Mouse (Mus musculus) megakaryocyte, embryonic 14.5 days (primary cell): ENCODE measurements around the gene Wnt7a. TPM values are rescaled to one million over a fixed set of nuclear protein-coding genes. Genes with fewer than 3 reads are reported as not detected.

ENCODE experiments used
- H3K27me3 ChIP-seq: replicated peaks from 2 replicates; pipeline ENCODE3; 2012; ENCODE audit warnings: inconsistent platforms
- H3K36me3 ChIP-seq: replicated peaks from 2 replicates; pipeline ENCODE3; 2012; ENCODE audit warnings: low read length, inconsistent platforms, mixed read lengths
- H3K4me1 ChIP-seq: 2 replicates; pipeline ENCODE4 v1.6.1; 2012; ENCODE audit warnings: inconsistent platforms
- H3K4me3 ChIP-seq: replicated peaks from 2 replicates; pipeline ENCODE3; 2012; ENCODE audit warnings: moderate library complexity, mild to moderate bottlenecking, inconsistent platforms
- H3K9me3 ChIP-seq: 2 replicates; pipeline ENCODE4 v1.6.1; 2012; ENCODE audit warnings: inconsistent platforms
- FLI1 ChIP-seq: IDR thresholded peaks from 2 replicates; pipeline ENCODE4 v1.6.1; 2012; ENCODE audit warnings: low read length, inconsistent platforms, mixed read lengths
- GATA1 ChIP-seq: IDR thresholded peaks from 3 replicates; pipeline ENCODE4 v1.6.1; 2012; ENCODE audit warnings: mixed read lengths, low read length, inconsistent platforms, borderline replicate concordance
- polyA plus RNA-seq: library from polyadenylated mRNA; stranded (reverse); fragments of >175 nt; gene quantifications from 2 replicates; pipeline ENCODE4 v1.2.3, GENCODE M21; 2012; ENCODE audit warnings: low replicate concordance; ENCODE audit not compliant: insufficient read depth

Gene Wnt7a
- polyA plus RNA-seq, 1 experiment = not detected

GRCm38 (mm10) chr6:91347721-91348120 is 63.4 kb downstream of the Wnt7a start:
- H3K36me3 ChIP-seq = no peaks in the 10 kb centered on the region
- H3K4me1 ChIP-seq = no peaks in the 10 kb centered on the region
- no peak overlapping the region for H3K4me3 ChIP-seq
- TF ChIP-seq GATA1 = no peak
- no peak for TF ChIP-seq FLI1
- H3K9me3 ChIP-seq = no peaks in the 10 kb centered on the region
- H3K27me3 ChIP-seq = peaks cover 83% of the 10 kb centered on the region

GRCm38 (mm10) chr6:91346906-91347156 is 64.3 kb downstream of the Wnt7a start:
- Histone ChIP-seq H3K4me3 (no peak overlapping the region), H3K4me1 (no peaks in the 10 kb centered on the region), H3K36me3 (no peaks in the 10 kb centered on the region), H3K27me3 (peaks cover 85% of the 10 kb centered on the region), H3K9me3 (no peaks in the 10 kb centered on the region)
- no peak for TF ChIP-seq FLI1
- TF ChIP-seq GATA1 = no peak

GRCm38 (mm10) chr6:91346071-91346905 is 64.9 kb downstream of the Wnt7a start:
- H3K36me3 ChIP-seq = no peaks in the 10 kb centered on the region
- H3K27me3 ChIP-seq = peaks cover 84% of the 10 kb centered on the region
- H3K4me1 ChIP-seq = no peaks in the 10 kb centered on the region
- no peak for TF ChIP-seq FLI1
- no peak for TF ChIP-seq GATA1
- 0 out of 2 replicates have a peak, but pooled peaks cover 2% of the 10 kb centered on the region for H3K9me3 ChIP-seq
- H3K4me3 ChIP-seq = no peak overlapping the region

GRCm38 (mm10) chr6:91345091-91345490 is 66.1 kb downstream of the Wnt7a start:
- Histone ChIP-seq H3K4me1 (no peaks in the 10 kb centered on the region), H3K27me3 (peaks cover 92% of the 10 kb centered on the region), H3K36me3 (no peaks in the 10 kb centered on the region), H3K4me3 (no peak overlapping the region), H3K9me3 (0 out of 2 replicates have a peak, but pooled peaks cover 2% of the 10 kb centered on the region)
- no peak for TF ChIP-seq FLI1
- TF ChIP-seq GATA1 = no peak

- TF ChIP-seq GATA1 = no peak
- TF ChIP-seq FLI1 = no peak
- H3K27me3 ChIP-seq = peaks cover 82% of the 10 kb centered on the region
- no peaks in the 10 kb centered on the region for H3K4me1 ChIP-seq
- 0 out of 2 replicates have a peak, but pooled peaks cover 2% of the 10 kb centered on the region for H3K9me3 ChIP-seq
- H3K36me3 ChIP-seq = no peaks in the 10 kb centered on the region
- no peak overlapping the region for H3K4me3 ChIP-seq
Measured at GRCm38 (mm10) chr6:91339612-91340246, 71.4 kb downstream of the Wnt7a start.

- Histone ChIP-seq H3K4me1 (no peaks in the 10 kb centered on the region), H3K9me3 (no peaks in the 10 kb centered on the region), H3K36me3 (no peaks in the 10 kb centered on the region), H3K4me3 (no peak overlapping the region), H3K27me3 (peaks cover 78% of the 10 kb centered on the region)
- TF ChIP-seq FLI1 = no peak
- TF ChIP-seq GATA1 = no peak
Measured at GRCm38 (mm10) chr6:91335470-91335869, 75.7 kb downstream of the Wnt7a start.

GRCm38 (mm10) chr6:91331886-91332285 is 79.3 kb downstream of the Wnt7a start:
- TF ChIP-seq FLI1 (no peak), GATA1 (no peak)
- Histone ChIP-seq H3K27me3 (peaks cover 75% of the 10 kb centered on the region), H3K4me3 (no peak overlapping the region), H3K36me3 (no peaks in the 10 kb centered on the region), H3K9me3 (no peaks in the 10 kb centered on the region), H3K4me1 (no peaks in the 10 kb centered on the region)

- H3K4me1 ChIP-seq = no peaks in the 10 kb centered on the region
- peaks cover 67% of the 10 kb centered on the region for H3K27me3 ChIP-seq
- no peak for TF ChIP-seq FLI1
- TF ChIP-seq GATA1 = no peak
- H3K9me3 ChIP-seq = no peaks in the 10 kb centered on the region
- no peaks in the 10 kb centered on the region for H3K36me3 ChIP-seq
- no peak overlapping the region for H3K4me3 ChIP-seq
Measured at GRCm38 (mm10) chr6:91325556-91325955, 85.6 kb downstream of the Wnt7a start.

GRCm38 (mm10) chr6:91324752-91325151 is 86.4 kb downstream of the Wnt7a start:
- TF ChIP-seq GATA1 = no peak
- TF ChIP-seq FLI1 = no peak
- no peaks in the 10 kb centered on the region for H3K4me1 ChIP-seq

GRCm38 (mm10) chr6:91322001-91322772 is 89.0 kb downstream of the Wnt7a start:
- H3K4me3 ChIP-seq = peak overlapping the region; percentile 0
- H3K36me3 ChIP-seq = no peaks in the 10 kb centered on the region
- no peaks in the 10 kb centered on the region for H3K9me3 ChIP-seq
- H3K27me3 ChIP-seq = peaks cover 52% of the 10 kb centered on the region
- TF ChIP-seq FLI1 (no peak), GATA1 (no peak)
- H3K4me1 ChIP-seq = no peaks in the 10 kb centered on the region

More at GRCm38 (mm10) chr6:91324752-91325151, 86.4 kb downstream of the Wnt7a start:
- no peaks in the 10 kb centered on the region for H3K9me3 ChIP-seq
- H3K27me3 ChIP-seq = peaks cover 64% of the 10 kb centered on the region
- no peaks in the 10 kb centered on the region for H3K36me3 ChIP-seq
- no peak overlapping the region for H3K4me3 ChIP-seq

Other genes starting within 250 kb of the Wnt7a start
- gene Fbln2, start 198.9 kb downstream of the Wnt7a start, polyA plus RNA-seq = 0.03 TPM in 1 of 2 replicates, not detected in the other
- 0.79 and 6.6 TPM in 2 replicates for gene Chchd4, start 62.2 kb upstream of the Wnt7a start, polyA plus RNA-seq
- 1.5 and 3.9 TPM in 2 replicates for gene Tmem43, start 62.3 kb upstream of the Wnt7a start, polyA plus RNA-seq
- 0.45 and 3.5 TPM in 2 replicates for gene Xpc, start 104.5 kb upstream of the Wnt7a start, polyA plus RNA-seq
- gene Lsm3, start 104.6 kb upstream of the Wnt7a start, polyA plus RNA-seq = 10.3 TPM in 1 of 2 replicates, not detected in the other